Mouse (Mus musculus): ENCODE measurements around the gene Aldh6a1.

- TF ChIP-seq CTCF (IDR thresholded peaks at IDR 0.05; ENCODE audit: control insufficient read depth, insufficient read depth, insufficient read length) (no peak), CEBPB (IDR thresholded peaks at IDR 0.05; ENCODE audit: low read depth) (no peak)
Measured at GRCm38 (mm10) chr12:84448181-84448580, 2.6 kb downstream of the Aldh6a1 start.

All from C2C12 (cell line).